Mouse (Mus musculus): ENCODE measurements around the gene Gm20604.

GRCm38 (mm10) chr12:102714116-102714515, 44.4 kb downstream of the Gm20604 start:
- TF ChIP-seq EP300 (IDR thresholded peaks at IDR 0.05; ENCODE audit: insufficient read depth, low read depth, low read length) = peak; percentile 75
- TF ChIP-seq CTCF (IDR thresholded peaks at IDR 0.05; ENCODE audit: low read depth, low read length) = no peak
- TF ChIP-seq POLR2A (IDR thresholded peaks at IDR 0.05; ENCODE audit: insufficient read depth, low read length) = peak; percentile 13

All from ES-Bruce4 (cell line).